Comparison of ENCODE assay signal across 16 mouse cellular contexts in the genomic region with DNA sequence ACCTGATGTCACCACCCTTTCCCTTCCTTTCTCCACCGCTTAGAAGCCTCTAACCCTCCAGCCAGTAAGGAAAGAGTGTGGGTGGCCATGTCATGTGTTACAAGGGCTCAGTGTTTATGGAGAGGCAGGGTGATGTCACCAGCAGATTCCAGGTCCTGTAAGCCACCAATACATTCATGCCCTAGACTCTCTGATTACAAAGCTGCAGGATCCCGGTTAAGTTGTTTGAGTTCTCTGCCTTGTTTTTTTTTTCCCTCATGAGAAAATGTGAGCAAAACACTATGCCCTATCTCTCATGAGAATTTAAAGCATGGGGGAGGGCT. TPM values are rescaled to one million over a fixed set of nuclear protein-coding genes. Genes with fewer than 3 reads are reported as not detected.
A peak's percentile ranks its signal among the peaks of the same experiment; 100 is the strongest.
DNase-seq lines count a peak whose midpoint lies in the region; ATAC-seq and TF ChIP-seq lines count a peak whose summit lies in the region.
"Had no signal": no experiment of that assay in that cellular context is flagged by ENCODE, and none has a peak within 500 bp of the region (broad histone marks: within the 10 kb centered on the region; RNA-seq: fewer than 3 reads in every experiment).

No protein-coding gene starts in this region.

- no peak overlapping the region for H3K9ac ChIP-seq in embryonic facial prominence, embryonic 12.5 days
- H3K9ac ChIP-seq in kidney, embryonic 14.5 days (ENCODE audit: low read depth, low read length): no peak overlapping the region
- no peak overlapping the region for H3K9ac ChIP-seq in stomach, embryonic 14.5 days (replicated peaks; ENCODE audit: low read depth, low read length)
- H3K9ac ChIP-seq in stomach, postnatal 0 days (ENCODE audit: low read length): no peak overlapping the region
- H3K9ac ChIP-seq: embryonic facial prominence, embryonic 13.5 days; forebrain, embryonic 12.5 days had no signal

- 0 out of 2 replicates have a peak overlapping the region, but pooled peaks have one; percentile 25 for H3K27ac ChIP-seq in embryonic facial prominence, embryonic 12.5 days
- no peak overlapping the region; the same call in 1 of the 2 replicates for H3K27ac ChIP-seq in embryonic facial prominence, embryonic 10.5 days (replicated peaks)
- peak overlapping the region; percentile 56; the same call in 1 of the 2 replicates for H3K27ac ChIP-seq in kidney, embryonic 14.5 days (ENCODE audit: low read depth, low read length)
- H3K27ac ChIP-seq in stomach, embryonic 14.5 days (ENCODE audit: low read length): 0 out of 2 replicates have a peak overlapping the region, but pooled peaks have one; percentile 1
- H3K27ac ChIP-seq in stomach, postnatal 0 days (replicated peaks): no peak overlapping the region
- H3K27ac ChIP-seq: embryonic facial prominence, embryonic 13.5 days; forebrain, embryonic 12.5 days had no signal

- WGBS in embryonic facial prominence, embryonic 12.5 days: 47% methylated on average over 2 of the region's 2 CpGs
- 64% methylated on average over 2 of the region's 2 CpGs for WGBS in embryonic facial prominence, embryonic 10.5 days
- WGBS in kidney, embryonic 14.5 days: 41% methylated on average over 2 of the region's 2 CpGs
- WGBS in stomach, embryonic 14.5 days: 48% methylated on average over 2 of the region's 2 CpGs
- 29% methylated on average over 2 of the region's 2 CpGs for WGBS in stomach, postnatal 0 days

- no peak for TF ChIP-seq EP300 in stomach, postnatal 0 days (optimal IDR thresholded peaks at IDR 0.05)

- H3K4me2 ChIP-seq in embryonic facial prominence, embryonic 12.5 days (replicated peaks): no peak overlapping the region
- no peak overlapping the region for H3K4me2 ChIP-seq in kidney, embryonic 14.5 days (replicated peaks; ENCODE audit: low read depth, low read length)
- no peak overlapping the region for H3K4me2 ChIP-seq in stomach, embryonic 14.5 days (replicated peaks; ENCODE audit: low read depth, low read length)
- no peak overlapping the region for H3K4me2 ChIP-seq in stomach, postnatal 0 days (replicated peaks; ENCODE audit: low read depth)
- H3K4me2 ChIP-seq: embryonic facial prominence, embryonic 13.5 days; forebrain, embryonic 12.5 days had no signal

- no peak for DNase-seq in embryonic facial prominence, embryonic 10.5 days (ENCODE audit: low spot score)
- DNase-seq in kidney, postnatal 36 days: no peak
- DNase-seq in stomach, postnatal 0 days (ENCODE audit: low spot score): no peak
- DNase-seq in embryo, embryonic 11 days: no peak
- DNase-seq: cerebellum, postnatal 36 days; liver; thymus, adult 2 months had no signal

- no peaks in the 10 kb centered on the region for H3K27me3 ChIP-seq in embryonic facial prominence, embryonic 12.5 days
- peaks cover 41% of the 10 kb centered on the region for H3K27me3 ChIP-seq in embryonic facial prominence, embryonic 10.5 days (replicated peaks; ENCODE audit: low read depth, poor library complexity, severe bottlenecking)
- no peaks in the 10 kb centered on the region for H3K27me3 ChIP-seq in kidney, embryonic 14.5 days (ENCODE audit: control insufficient read depth, insufficient read depth, low read length)
- H3K27me3 ChIP-seq in stomach, embryonic 14.5 days (ENCODE audit: control insufficient read depth, insufficient read depth, low read length): no peaks in the 10 kb centered on the region
- H3K27me3 ChIP-seq in stomach, postnatal 0 days (ENCODE audit: control insufficient read depth, insufficient read depth, low read length): no peaks in the 10 kb centered on the region
- H3K27me3 ChIP-seq: embryonic facial prominence, embryonic 13.5 days had no signal

- no peak for ATAC-seq in embryonic facial prominence, embryonic 12.5 days (ENCODE audit: insufficient number of reproducible peaks, insufficient read depth, low FRiP score, low TSS enrichment)
- ATAC-seq in kidney, embryonic 14.5 days (ENCODE audit: low FRiP score, low TSS enrichment): no peak
- ATAC-seq in stomach, embryonic 14.5 days (ENCODE audit: insufficient number of reproducible peaks, insufficient read depth, low FRiP score, low read depth): no peak
- no peak for ATAC-seq in stomach, postnatal 0 days (ENCODE audit: low FRiP score, low TSS enrichment)
- ATAC-seq in monocyte, adult 5-6 weeks (replicated peaks; ENCODE audit: insufficient number of reproducible peaks, low FRiP score, low TSS enrichment, poor library complexity, severe bottlenecking): no peak
- ATAC-seq: inflammation-experienced regulatory T-cells, adult 6 months had no signal

- H3K36me3 ChIP-seq in embryonic facial prominence, embryonic 12.5 days: peaks cover 10% of the 10 kb centered on the region
- peaks cover 11% of the 10 kb centered on the region for H3K36me3 ChIP-seq in embryonic facial prominence, embryonic 10.5 days (replicated peaks)
- peaks cover 7% of the 10 kb centered on the region; the same call in 1 of the 2 replicates for H3K36me3 ChIP-seq in kidney, embryonic 14.5 days (ENCODE audit: control insufficient read depth, insufficient read depth, low read length)
- H3K36me3 ChIP-seq in stomach, embryonic 14.5 days (ENCODE audit: control insufficient read depth, insufficient read depth, low read length): peaks cover 10% of the 10 kb centered on the region
- H3K36me3 ChIP-seq in stomach, postnatal 0 days (ENCODE audit: control insufficient read depth, insufficient read depth, low read length): peaks cover 6% of the 10 kb centered on the region; the same call in 1 of the 2 replicates
- H3K36me3 ChIP-seq: forebrain, embryonic 12.5 days had no signal

- H3K9me3 ChIP-seq in embryonic facial prominence, embryonic 12.5 days: no peaks in the 10 kb centered on the region
- H3K9me3 ChIP-seq in embryonic facial prominence, embryonic 10.5 days: no peaks in the 10 kb centered on the region
- H3K9me3 ChIP-seq in kidney, embryonic 14.5 days (ENCODE audit: control insufficient read depth, low read length): no peaks in the 10 kb centered on the region
- no peaks in the 10 kb centered on the region for H3K9me3 ChIP-seq in stomach, embryonic 14.5 days (ENCODE audit: control insufficient read depth, low read depth, low read length)
- H3K9me3 ChIP-seq in stomach, postnatal 0 days (ENCODE audit: control insufficient read depth, low read length): no peaks in the 10 kb centered on the region
- H3K9me3 ChIP-seq: embryonic facial prominence, embryonic 13.5 days; forebrain, embryonic 12.5 days had no signal

- no peak for TF ChIP-seq CTCF in stomach, postnatal 0 days (IDR thresholded peaks at IDR 0.05; ENCODE audit: low read depth)

- H3K4me1 ChIP-seq in embryonic facial prominence, embryonic 12.5 days: peaks cover 27% of the 10 kb centered on the region
- H3K4me1 ChIP-seq in embryonic facial prominence, embryonic 10.5 days: peaks cover 59% of the 10 kb centered on the region
- H3K4me1 ChIP-seq in kidney, embryonic 14.5 days (ENCODE audit: control insufficient read depth, insufficient read depth, low read length): peaks cover 43% of the 10 kb centered on the region
- peaks cover 23% of the 10 kb centered on the region; the same call in 1 of the 2 replicates for H3K4me1 ChIP-seq in stomach, embryonic 14.5 days (ENCODE audit: control insufficient read depth, insufficient read depth, low read length)
- peaks cover 5% of the 10 kb centered on the region for H3K4me1 ChIP-seq in stomach, postnatal 0 days (replicated peaks; ENCODE audit: control insufficient read depth, insufficient read depth)

- no peak overlapping the region for H3K4me3 ChIP-seq in embryonic facial prominence, embryonic 12.5 days
- no peak overlapping the region for H3K4me3 ChIP-seq in embryonic facial prominence, embryonic 10.5 days
- H3K4me3 ChIP-seq in kidney, embryonic 14.5 days (ENCODE audit: low read length): no peak overlapping the region
- H3K4me3 ChIP-seq in stomach, embryonic 14.5 days (ENCODE audit: low read depth, low read length): no peak overlapping the region
- no peak overlapping the region for H3K4me3 ChIP-seq in stomach, postnatal 0 days (ENCODE audit: low read depth, low read length)
- H3K4me3 ChIP-seq: embryonic facial prominence, embryonic 13.5 days; forebrain, embryonic 12.5 days had no signal

RNA-seq across cellular contexts. Expression of a gene that starts 1.8 kb away (rescaled TPM):
- polyA plus RNA-seq in embryonic facial prominence, embryonic 12.5 days (2016; fragmentation: Nextera tagmentation; extraction: Ambion mirVana): 52.8 and 55.0 TPM in 2 replicates
- 29.0 and 32.2 TPM in 2 replicates for polyA plus RNA-seq in embryonic facial prominence, embryonic 10.5 days (2016; fragmentation: Nextera tagmentation; extraction: Ambion mirVana)
- 85.6 and 102 TPM in 2 replicates for polyA plus RNA-seq in kidney, embryonic 14.5 days (2014; fragmentation: Nextera tagmentation; extraction: Ambion mirVana)
- polyA plus RNA-seq in stomach, embryonic 14.5 days (2014; fragmentation: Nextera tagmentation; extraction: Ambion mirVana): 82.1 and 86.8 TPM in 2 replicates
- polyA plus RNA-seq in stomach, postnatal 0 days (2015; fragmentation: Nextera tagmentation; extraction: Ambion mirVana): 91.1 and 92.2 TPM in 2 replicates
- 0.39 to 7.4 TPM (median 1.4 TPM) in 3 replicates for total RNA-seq in monocyte, adult 5-6 weeks (2017)
- total RNA-seq: hematopoietic stem cell, adult 5-6 weeks had no signal

RNA-seq across cellular contexts. Expression of a gene that starts 15.1 kb away (rescaled TPM):
- polyA plus RNA-seq in embryonic facial prominence, embryonic 12.5 days (2016; fragmentation: Nextera tagmentation; extraction: Ambion mirVana): 48.6 and 66.8 TPM in 2 replicates
- 5.5 and 7.9 TPM in 2 replicates for polyA plus RNA-seq in embryonic facial prominence, embryonic 10.5 days (2016; fragmentation: Nextera tagmentation; extraction: Ambion mirVana)
- 18.3 and 20.3 TPM in 2 replicates for polyA plus RNA-seq in kidney, embryonic 14.5 days (2014; fragmentation: Nextera tagmentation; extraction: Ambion mirVana)
- 1.9 and 3.2 TPM in 2 replicates for polyA plus RNA-seq in stomach, embryonic 14.5 days (2014; fragmentation: Nextera tagmentation; extraction: Ambion mirVana)
- polyA plus RNA-seq in stomach, postnatal 0 days (2015; fragmentation: Nextera tagmentation; extraction: Ambion mirVana): 4.2 and 6.8 TPM in 2 replicates
- 0.97 to 3.4 TPM in 2 of 3 replicates, not detected in the other for total RNA-seq in monocyte, adult 5-6 weeks (2017)
- total RNA-seq: hematopoietic stem cell, adult 5-6 weeks; megakaryocyte progenitor cell, adult 5-6 weeks had no signal
- polyA plus RNA-seq: inflammation-experienced regulatory T-cells, adult 6 months had no signal

RNA-seq across cellular contexts. Expression of a gene that starts 44.3 kb away (rescaled TPM):
- polyA plus RNA-seq in embryonic facial prominence, embryonic 12.5 days (2016; fragmentation: Nextera tagmentation; extraction: Ambion mirVana): 75.1 and 78.9 TPM in 2 replicates
- 47.4 and 51.9 TPM in 2 replicates for polyA plus RNA-seq in embryonic facial prominence, embryonic 10.5 days (2016; fragmentation: Nextera tagmentation; extraction: Ambion mirVana)
- polyA plus RNA-seq in kidney, embryonic 14.5 days (2014; fragmentation: Nextera tagmentation; extraction: Ambion mirVana): 109 and 114 TPM in 2 replicates
- polyA plus RNA-seq in stomach, embryonic 14.5 days (2014; fragmentation: Nextera tagmentation; extraction: Ambion mirVana): 232 and 265 TPM in 2 replicates
- 418 and 496 TPM in 2 replicates for polyA plus RNA-seq in stomach, postnatal 0 days (2015; fragmentation: Nextera tagmentation; extraction: Ambion mirVana)
- total RNA-seq in monocyte, adult 5-6 weeks (2017): 25.1 to 38.6 TPM (median 32.4 TPM) in 3 replicates

RNA-seq across cellular contexts. Expression of a gene that starts 54.2 kb away (rescaled TPM):
- polyA plus RNA-seq in embryonic facial prominence, embryonic 12.5 days (2016; fragmentation: Nextera tagmentation; extraction: Ambion mirVana): 6.6 TPM in 2 replicates
- 7.5 TPM in 2 replicates for polyA plus RNA-seq in embryonic facial prominence, embryonic 10.5 days (2016; fragmentation: Nextera tagmentation; extraction: Ambion mirVana)
- 12.1 and 19.5 TPM in 2 replicates for polyA plus RNA-seq in kidney, embryonic 14.5 days (2014; fragmentation: Nextera tagmentation; extraction: Ambion mirVana)
- polyA plus RNA-seq in stomach, embryonic 14.5 days (2014; fragmentation: Nextera tagmentation; extraction: Ambion mirVana): 58.2 and 60.5 TPM in 2 replicates
- 128 and 140 TPM in 2 replicates for polyA plus RNA-seq in stomach, postnatal 0 days (2015; fragmentation: Nextera tagmentation; extraction: Ambion mirVana)
- 0.29 TPM in 1 of 3 replicates, not detected in the others for total RNA-seq in monocyte, adult 5-6 weeks (2017)
- total RNA-seq: hematopoietic stem cell, adult 5-6 weeks; megakaryocyte progenitor cell, adult 5-6 weeks had no signal

Comparison
In these comparisons a context has a peak if more than half of its experiments do, and no peak if none do; other contexts are left out.
1. H3K27ac ChIP-seq: peak in embryonic facial prominence, embryonic 12.5 days (single experiment), kidney, embryonic 14.5 days (single experiment) and stomach, embryonic 14.5 days (single experiment); none in embryonic facial prominence, embryonic 10.5 days (single experiment) and stomach, postnatal 0 days (single experiment).